Mouse (Mus musculus) E14TG2a.4 (cell line): ENCODE results near the gene Cgrrf1.

Experiments used
- CTCF ChIP-seq: conservative IDR thresholded peaks from 2 replicates; pipeline ENCODE4 v1.5.1; 2014; ENCODE audit warnings: low read length
- NANOG ChIP-seq: IDR thresholded peaks from 2 replicates; pipeline ENCODE4 v1.6.1; 2014; ENCODE audit warnings: borderline replicate concordance, low read length, mixed read lengths
- POU5F1 ChIP-seq: IDR thresholded peaks from 2 replicates; pipeline ENCODE4 v1.6.1; 2014; ENCODE audit warnings: low read length, borderline replicate concordance

DNA sequence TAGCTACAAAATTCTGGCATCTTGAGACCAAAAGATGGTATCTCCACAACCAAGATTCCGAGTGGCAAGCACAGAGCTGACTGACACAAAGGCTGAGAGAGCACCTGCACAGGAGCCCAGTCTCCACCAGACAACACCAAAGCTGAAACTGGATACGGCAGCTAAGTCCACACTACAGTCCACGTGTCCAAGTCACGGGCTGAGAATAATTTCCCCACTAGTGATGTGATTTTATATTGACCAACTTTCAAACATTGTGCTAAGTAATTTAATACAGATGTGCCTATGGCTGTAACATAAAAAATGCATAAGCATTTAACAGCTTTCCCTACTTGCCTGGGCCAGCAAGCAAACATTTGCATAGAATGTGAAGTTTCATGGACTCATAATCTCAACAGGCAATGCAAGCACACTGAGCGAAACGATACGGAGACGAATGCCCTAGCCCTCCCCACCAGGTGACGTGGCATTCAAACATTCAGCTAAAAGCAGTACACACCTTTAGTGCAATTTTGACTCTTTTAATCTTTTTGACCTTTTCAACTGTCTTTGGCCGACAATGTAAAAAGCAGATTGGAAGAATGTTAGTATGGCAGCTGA, 48.5 kb upstream of the Cgrrf1 start:
- TF ChIP-seq CTCF (no peak), POU5F1 (no peak), NANOG (no peak)
